In the genomic region with DNA sequence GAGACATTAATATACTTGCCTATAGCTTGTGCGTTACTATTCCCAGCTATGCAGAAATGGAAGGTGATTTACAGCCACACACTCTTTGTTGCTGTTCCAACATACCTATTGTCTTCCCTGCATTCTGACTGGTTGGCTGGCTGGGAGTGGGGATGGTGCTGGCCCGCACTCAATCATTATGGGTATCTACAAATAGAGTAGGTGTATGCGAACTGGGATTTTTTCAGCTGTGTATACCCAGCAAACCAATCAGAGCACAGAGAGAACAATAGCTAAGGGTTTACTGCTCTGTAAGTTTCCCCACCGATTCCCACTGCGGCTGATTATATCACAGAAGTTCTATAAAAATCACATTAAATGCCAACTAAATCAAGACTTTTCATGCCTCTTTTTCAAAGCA, we compare ENCODE assay signal across 22 mouse cellular contexts. TPM values are rescaled to one million over a fixed set of nuclear protein-coding genes. Genes with fewer than 3 reads are reported as not detected.
DNase-seq lines count a peak whose midpoint lies in the region; ATAC-seq lines count a peak whose summit lies in the region.
"Had no signal": no experiment of that assay in that cellular context is flagged by ENCODE, and none has a peak within 500 bp of the region (broad histone marks: within the 10 kb centered on the region; RNA-seq: fewer than 3 reads in every experiment).

No protein-coding gene starts in this region.

- no peaks in the 10 kb centered on the region for H3K27me3 ChIP-seq in heart, embryonic 10.5 days (ENCODE audit: insufficient read depth, poor library complexity, severe bottlenecking)
- H3K27me3 ChIP-seq in neural tube, embryonic 13.5 days = peaks cover 15% of the 10 kb centered on the region
- H3K27me3 ChIP-seq: embryonic facial prominence, embryonic 13.5 days; embryonic facial prominence, embryonic 15.5 days; forebrain, embryonic 12.5 days had no signal

- H3K9me3 ChIP-seq in heart, embryonic 10.5 days = no peaks in the 10 kb centered on the region
- no peaks in the 10 kb centered on the region for H3K9me3 ChIP-seq in neural tube, embryonic 13.5 days
- H3K9me3 ChIP-seq: embryonic facial prominence, embryonic 13.5 days; embryonic facial prominence, embryonic 15.5 days; forebrain, embryonic 10.5 days; forebrain, embryonic 12.5 days had no signal

- 96% methylated on average over 5 of the region's 5 CpGs for WGBS in heart, embryonic 10.5 days
- WGBS in neural tube, embryonic 13.5 days = 65% methylated on average over 5 of the region's 5 CpGs

- H3K4me3 ChIP-seq in heart, embryonic 10.5 days = no peak overlapping the region
- no peak overlapping the region for H3K4me3 ChIP-seq in neural tube, embryonic 13.5 days
- H3K4me3 ChIP-seq: embryonic facial prominence, embryonic 13.5 days; embryonic facial prominence, embryonic 15.5 days; erythroblast, embryonic 14.5 days; forebrain, embryonic 10.5 days; forebrain, embryonic 12.5 days had no signal

- H3K4me2 ChIP-seq in neural tube, embryonic 13.5 days = no peak overlapping the region
- H3K4me2 ChIP-seq: embryonic facial prominence, embryonic 13.5 days; embryonic facial prominence, embryonic 15.5 days; forebrain, embryonic 12.5 days had no signal

- ATAC-seq in neural tube, embryonic 13.5 days (ENCODE audit: low read depth) = peak; percentile 53; the same call in 1 of the 2 replicates
- ATAC-seq: forebrain, embryonic 14.5 days; forebrain, embryonic 16.5 days had no signal

- no peak overlapping the region for H3K9ac ChIP-seq in neural tube, embryonic 13.5 days
- H3K9ac ChIP-seq: embryonic facial prominence, embryonic 13.5 days; embryonic facial prominence, embryonic 15.5 days; forebrain, embryonic 12.5 days had no signal

- H3K36me3 ChIP-seq in heart, embryonic 10.5 days = no peaks in the 10 kb centered on the region
- no peaks in the 10 kb centered on the region for H3K36me3 ChIP-seq in neural tube, embryonic 13.5 days
- H3K36me3 ChIP-seq: embryonic facial prominence, embryonic 13.5 days; embryonic facial prominence, embryonic 15.5 days; forebrain, embryonic 10.5 days; forebrain, embryonic 12.5 days had no signal

- DNase-seq in heart, embryonic 10.5 days (ENCODE audit: low spot score) = peak; percentile 35
- no peak for DNase-seq in heart, adult 9 months (ENCODE audit: low spot score in 2 of 2)
- no peak for DNase-seq in neural tube, embryonic 10.5 days (ENCODE audit: extremely low spot score, low spot score)
- DNase-seq: adrenal gland, adult 2 months; adrenal gland, postnatal 10 days; adrenal gland, postnatal 25 days; cerebellum, adult 11 months; cerebellum, adult 18-20 months; cerebellum, adult 8-10 months; cerebellum, adult 9-11 months; cerebellum, postnatal 14 days; cerebellum, postnatal 36 days; embryo, embryonic 11 days had no signal

- no peak overlapping the region for H3K27ac ChIP-seq in heart, embryonic 10.5 days
- H3K27ac ChIP-seq in neural tube, embryonic 13.5 days (replicated peaks) = no peak overlapping the region
- H3K27ac ChIP-seq: embryonic facial prominence, embryonic 13.5 days; embryonic facial prominence, embryonic 15.5 days; forebrain, embryonic 10.5 days; forebrain, embryonic 12.5 days had no signal

- peaks cover 12% of the 10 kb centered on the region for H3K4me1 ChIP-seq in heart, embryonic 10.5 days
- H3K4me1 ChIP-seq in neural tube, embryonic 13.5 days (replicated peaks) = no peaks in the 10 kb centered on the region
- H3K4me1 ChIP-seq: embryonic facial prominence, embryonic 13.5 days; embryonic facial prominence, embryonic 15.5 days had no signal

RNA-seq across cellular contexts. Expression of gene Gm12689, which starts 35.7 kb away (rescaled TPM):
- polyA plus RNA-seq in heart, embryonic 10.5 days (2016; fragmentation: Nextera tagmentation; extraction: Ambion mirVana) = 0.09 and 0.34 TPM in 2 replicates
- 0.32 and 0.36 TPM in 2 replicates for polyA plus RNA-seq in neural tube, embryonic 13.5 days (2015; fragmentation: Nextera tagmentation; extraction: Ambion mirVana)
- polyA plus RNA-seq: embryonic facial prominence, embryonic 11.5 days; erythroblast, embryonic 14.5 days had no signal
